Mouse (Mus musculus) spleen, adult 18-20 months (tissue): ENCODE measurements around the gene Tmem110.

Experiments used
- DNase-seq, 2 experiments: peaks; one replicate each; pipeline ENCODE4 v3.0.0; 2022; ENCODE audit warnings: mixed read lengths in 2 of 2

Gene Tmem110

DNA sequence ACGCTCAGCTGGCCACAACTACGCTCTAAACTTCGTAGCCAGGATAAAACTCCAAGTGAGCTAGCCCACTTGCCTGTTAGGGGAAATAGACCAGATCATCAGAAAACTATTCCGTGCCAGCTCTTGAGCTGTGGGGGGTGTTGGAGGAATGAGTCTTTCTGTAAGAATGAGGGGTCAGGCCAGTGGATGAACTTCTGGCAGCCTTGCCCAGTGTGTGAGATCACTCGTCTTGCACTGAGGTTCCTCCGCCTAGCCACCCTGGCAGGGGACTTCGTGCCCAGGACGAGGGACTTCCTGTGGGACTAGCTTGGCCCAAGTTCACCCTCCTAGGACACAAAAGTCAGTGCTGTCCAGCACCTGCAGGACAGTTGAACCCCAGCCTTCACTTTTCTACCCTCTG, 78.9 kb downstream of the Tmem110 start:
- DNase-seq: no peak

DNA sequence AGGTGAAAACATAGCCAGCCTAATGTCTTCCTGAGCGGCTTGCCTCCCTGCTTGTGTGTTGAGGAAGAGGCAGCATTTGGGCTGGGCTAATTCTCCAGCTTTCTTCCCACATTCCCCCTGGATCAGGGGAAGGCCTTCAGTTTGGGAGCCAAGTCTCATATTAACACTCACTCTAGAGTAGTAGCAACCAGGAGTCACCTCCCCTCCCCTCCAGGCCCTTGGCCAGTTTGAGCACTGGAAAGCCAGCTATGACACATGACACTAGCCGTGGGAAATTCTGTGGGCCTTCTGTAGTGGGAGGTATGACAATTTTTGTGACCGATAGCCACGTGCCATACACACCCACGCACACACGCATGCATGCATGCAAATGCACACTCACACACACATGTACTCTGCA, 80.6 kb downstream of the Tmem110 start:
- DNase-seq: no peak

DNA sequence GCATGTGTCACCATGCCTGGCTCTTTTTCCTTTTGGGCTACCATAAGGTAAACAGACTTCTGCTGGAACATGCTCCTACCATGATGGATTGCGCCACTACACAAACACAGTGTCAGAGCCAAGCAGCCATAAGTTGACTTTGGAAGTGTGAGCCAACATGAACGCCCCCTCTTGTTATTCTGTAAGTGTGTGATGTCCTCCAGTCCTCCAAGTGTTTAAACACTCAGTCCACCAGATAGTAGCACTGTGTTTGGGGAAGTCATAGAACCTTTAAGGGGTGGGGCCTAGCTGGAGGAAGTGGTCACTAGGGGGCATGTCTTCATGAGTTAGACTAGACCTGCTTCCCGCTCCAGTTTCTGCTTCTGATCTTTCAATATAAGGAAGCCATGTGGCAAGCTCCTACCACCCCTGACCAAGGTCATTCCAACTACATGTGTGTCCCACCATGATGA, 82.5 kb downstream of the Tmem110 start:
- peak in 1 of 2 experiments; percentile 8 for DNase-seq

DNA sequence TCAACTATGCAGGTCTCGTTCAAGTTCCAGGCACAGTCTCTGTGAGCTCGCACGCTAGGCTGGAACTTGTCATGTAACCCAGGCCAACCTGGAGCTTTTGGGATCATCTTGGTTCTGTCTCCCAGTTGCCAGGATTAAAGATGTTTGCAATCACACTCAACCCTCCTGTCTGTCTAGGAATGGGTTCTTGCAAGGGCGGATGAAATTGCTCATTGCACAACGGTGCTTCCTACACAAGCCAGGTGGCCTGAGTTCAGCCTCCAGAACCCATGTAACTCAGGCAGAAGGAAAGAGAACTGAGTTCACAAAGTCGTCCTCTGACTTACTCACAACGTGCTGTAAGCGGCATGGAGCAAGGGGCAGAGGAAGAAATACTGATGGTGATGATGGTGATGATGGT, 85.8 kb downstream of the Tmem110 start:
- no peak for DNase-seq

DNA sequence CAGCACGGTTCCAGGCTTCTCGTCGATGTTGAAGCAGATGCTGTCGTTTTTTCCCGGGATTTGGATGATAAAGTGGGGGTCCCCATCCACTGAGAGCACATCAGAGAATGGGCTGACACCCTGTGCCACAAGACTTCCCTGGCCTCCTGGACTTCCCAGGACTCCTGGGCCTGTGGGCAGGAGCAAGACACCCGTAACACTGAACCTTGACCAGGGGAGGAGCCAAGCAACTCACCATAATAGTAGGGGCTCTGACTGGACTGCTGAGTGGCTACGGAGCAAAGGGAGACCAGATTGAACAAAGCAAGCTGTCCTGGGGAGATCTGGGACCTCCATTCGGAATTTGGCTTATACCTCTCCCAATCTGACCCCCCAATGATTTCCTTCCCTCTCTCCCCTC, 87.3 kb downstream of the Tmem110 start:
- DNase-seq: no peak

DNA sequence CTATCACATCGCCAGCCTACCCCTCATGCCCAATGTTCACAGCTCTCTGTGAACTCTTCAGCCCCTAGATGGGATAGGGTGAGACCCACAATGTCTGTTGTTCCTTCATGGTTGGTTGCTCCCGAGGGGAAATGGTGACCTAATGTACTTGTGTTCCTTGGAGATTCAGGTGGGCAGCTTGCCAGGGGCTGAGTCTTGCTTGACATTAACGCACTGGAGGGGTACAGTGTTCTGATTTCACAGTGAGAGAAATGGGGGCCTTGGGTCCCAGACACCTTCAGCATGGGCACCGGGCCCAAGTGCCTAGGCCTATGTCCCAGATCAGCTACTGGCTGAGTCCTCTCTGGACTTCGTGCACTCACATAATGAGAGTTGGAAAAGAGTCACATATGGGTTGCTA, 88.0 kb downstream of the Tmem110 start:
- no peak for DNase-seq

DNA sequence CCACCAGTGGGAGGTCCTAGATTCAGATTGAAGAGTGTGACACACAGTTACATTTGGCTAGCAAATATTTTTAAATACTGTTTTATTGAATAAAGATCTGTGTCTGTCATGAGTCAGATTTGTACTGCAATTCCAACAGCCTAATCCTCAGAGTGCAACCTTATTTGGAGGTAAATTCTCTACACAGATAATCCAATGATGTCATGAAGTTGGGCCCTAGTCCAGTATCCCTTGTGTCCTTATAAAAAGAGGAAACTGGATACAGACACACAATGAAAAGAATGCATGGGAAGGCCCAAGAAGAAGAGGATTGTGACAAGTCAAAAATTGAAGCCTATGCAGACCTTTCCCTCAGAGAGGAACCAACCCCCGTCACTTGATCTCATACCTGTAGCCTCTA, 91.1 kb downstream of the Tmem110 start:
- DNase-seq: no peak

DNA sequence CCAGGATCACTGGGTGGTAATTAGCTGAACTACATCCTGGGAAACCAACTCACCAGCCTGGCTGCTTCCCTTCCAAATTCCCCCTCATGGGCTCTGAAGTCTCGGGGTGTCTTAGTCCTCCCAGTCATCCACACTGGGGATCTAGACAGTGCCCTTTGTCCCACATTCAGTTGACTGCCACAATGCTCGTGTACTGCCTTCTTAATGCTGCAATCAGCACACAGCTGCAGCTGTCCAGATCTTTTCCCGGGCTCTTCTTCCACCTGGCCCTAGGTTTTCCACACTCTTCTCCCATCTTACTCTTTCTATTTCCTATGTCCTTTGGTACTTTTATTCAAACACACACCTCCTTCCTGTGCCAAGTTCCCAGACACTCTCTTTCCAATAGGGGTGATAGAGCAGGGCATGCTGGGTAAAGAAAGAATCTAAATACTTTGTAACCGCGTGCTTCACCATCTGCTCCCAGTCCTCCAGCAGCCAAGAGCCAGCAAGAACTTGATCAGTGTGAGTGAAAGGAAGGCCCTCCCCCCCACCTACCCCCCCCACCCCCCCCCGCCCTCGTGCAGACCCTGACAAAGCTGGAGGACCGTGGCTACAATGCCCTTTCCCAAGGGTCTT, 96.8 kb downstream of the Tmem110 start:
- no peak for DNase-seq

DNA sequence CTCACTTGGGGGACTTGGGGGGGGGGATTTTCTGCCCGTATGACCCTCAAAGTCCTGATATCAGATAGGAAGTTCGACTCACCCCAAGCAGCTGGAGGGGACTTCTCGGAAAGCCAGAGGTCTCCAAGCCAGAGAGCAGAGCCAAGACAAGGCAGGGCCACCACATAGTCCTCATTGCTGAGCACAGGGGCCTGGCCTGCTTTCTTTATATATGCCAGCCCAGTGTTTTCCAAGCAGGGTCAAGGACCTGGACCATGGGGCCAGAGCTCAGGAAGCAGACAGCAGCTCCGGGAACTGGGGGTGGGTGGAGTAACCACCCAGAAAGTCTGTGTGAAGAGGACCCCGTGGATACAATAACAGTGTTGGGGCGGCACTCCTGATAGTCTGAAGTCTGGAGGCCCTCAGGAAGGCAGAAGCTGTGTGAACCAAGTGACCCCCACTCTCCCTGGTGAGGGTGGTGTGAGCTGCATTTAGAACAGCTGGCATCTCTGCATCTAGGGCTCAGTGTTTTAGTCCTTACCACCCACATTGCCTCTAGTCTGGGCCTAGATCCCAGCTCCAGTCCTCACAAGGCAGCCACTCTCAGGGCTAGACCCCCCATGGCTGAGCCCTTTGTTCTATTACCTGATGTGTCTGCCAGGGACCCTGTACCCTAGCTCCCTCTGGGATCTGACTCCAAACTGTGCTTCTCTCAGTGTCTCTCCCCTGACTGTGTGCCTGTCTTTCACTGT, 98.2 kb downstream of the Tmem110 start, which contains the start of gene Itih3:
Gene Itih3, minus strand, starts transcription at position 386 of the 731 bp plus-strand sequence.
- no peak for DNase-seq

DNA sequence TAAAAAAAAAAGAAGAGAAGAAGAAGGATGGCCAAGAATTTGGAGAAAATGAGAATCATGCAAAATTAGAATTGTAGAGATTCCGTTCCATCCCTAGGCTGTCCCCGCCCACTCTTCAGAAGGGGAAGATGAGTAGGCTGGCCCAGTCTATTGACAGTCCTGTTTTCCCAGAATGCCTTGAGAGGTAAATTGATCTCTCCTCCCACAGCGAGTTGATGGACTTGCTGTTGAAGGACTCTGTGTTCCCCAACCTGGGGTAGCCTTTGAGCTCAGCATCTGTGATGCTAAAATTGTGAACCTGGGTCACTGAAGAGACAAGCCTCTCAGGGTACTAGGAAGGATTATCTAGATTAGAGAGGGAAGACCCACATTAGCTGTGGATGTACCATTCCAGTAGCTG, 100.1 kb downstream of the Tmem110 start:
- no peak for DNase-seq
